Mouse (Mus musculus) bone marrow macrophage, adult 2 months (primary cell): ENCODE results near the gene Olfr1357. TPM values are rescaled to one million over a fixed set of nuclear protein-coding genes. Genes with fewer than 3 reads are reported as not detected.

ENCODE experiments used
- H3K27ac ChIP-seq: 2 replicates; pipeline ENCODE4 v1.5.1; 2012; ENCODE audit warnings: low read depth, low read length; ENCODE audit not compliant: insufficient read depth
- H3K4me1 ChIP-seq: 2 replicates; pipeline ENCODE4 v1.6.1; 2012; ENCODE audit warnings: low read length; ENCODE audit not compliant: control insufficient read depth, insufficient read depth
- H3K4me3 ChIP-seq: 2 replicates; pipeline ENCODE4 v1.5.1; 2012; ENCODE audit warnings: mild to moderate bottlenecking, low read length, moderate library complexity; ENCODE audit not compliant: insufficient read depth
- CTCF ChIP-seq: IDR thresholded peaks from 2 replicates; pipeline ENCODE4 v1.5.1; 2012; ENCODE audit warnings: low read depth, mild to moderate bottlenecking, low read length, moderate library complexity
- POLR2A ChIP-seq: IDR thresholded peaks from 2 replicates; pipeline ENCODE4 v1.6.1; 2012; ENCODE audit warnings: mild to moderate bottlenecking, low read depth, low read length, borderline replicate concordance
- polyA plus RNA-seq: library from polyadenylated mRNA; stranded (reverse); fragments of >200 nt; gene quantifications from 2 replicates; pipeline ENCODE4 v1.2.4, GENCODE M21; 2012; ENCODE audit not compliant: missing spikeins, insufficient read depth, insufficient read length

Gene Olfr1357
- polyA plus RNA-seq, 1 experiment = not detected

GRCm38 (mm10) chr10:78570897-78571296, 47.0 kb downstream of the Olfr1357 start:
- H3K27ac ChIP-seq = no peak overlapping the region
- H3K4me3 ChIP-seq = no peak overlapping the region
- TF ChIP-seq POLR2A (no peak), CTCF (no peak)
- H3K4me1 ChIP-seq = peaks cover 5% of the 10 kb centered on the region; the same call in 1 of the 2 replicates

- Histone ChIP-seq H3K4me3 (no peak overlapping the region), H3K4me1 (peaks cover 3% of the 10 kb centered on the region; the same call in 1 of the 2 replicates), H3K27ac (no peak overlapping the region)
- TF ChIP-seq CTCF = no peak
- TF ChIP-seq POLR2A = no peak
Measured at GRCm38 (mm10) chr10:78570416-78570815, 47.5 kb downstream of the Olfr1357 start.

- Histone ChIP-seq H3K4me3 (no peak overlapping the region), H3K4me1 (peaks cover 3% of the 10 kb centered on the region; the same call in 1 of the 2 replicates), H3K27ac (no peak overlapping the region)
- no peak for TF ChIP-seq CTCF
- no peak for TF ChIP-seq POLR2A
Measured at GRCm38 (mm10) chr10:78569686-78570085, 48.2 kb downstream of the Olfr1357 start.

- Histone ChIP-seq H3K27ac (no peak overlapping the region), H3K4me3 (no peak overlapping the region), H3K4me1 (peaks cover 3% of the 10 kb centered on the region; the same call in 1 of the 2 replicates)
- no peak for TF ChIP-seq CTCF
- TF ChIP-seq POLR2A = no peak
Measured at GRCm38 (mm10) chr10:78569191-78569590, 48.7 kb downstream of the Olfr1357 start.

- TF ChIP-seq CTCF = no peak
- no peak overlapping the region for H3K4me3 ChIP-seq
- no peaks in the 10 kb centered on the region for H3K4me1 ChIP-seq
- H3K27ac ChIP-seq = no peak overlapping the region
Measured at GRCm38 (mm10) chr10:78565070-78565469, 52.8 kb downstream of the Olfr1357 start.

Other genes with a start within 250 kb of the Olfr1357 start
- gene Rrp1, start 205.0 kb downstream of the Olfr1357 start, polyA plus RNA-seq = 138 and 145 TPM in 2 replicates
- 742 and 743 TPM in 2 replicates for gene Cstb, start 192.4 kb downstream of the Olfr1357 start, polyA plus RNA-seq
- 112 and 121 TPM in 2 replicates for gene Pdxk, start 153.1 kb downstream of the Olfr1357 start, polyA plus RNA-seq
- gene Olfr1358, start 100.6 kb downstream of the Olfr1357 start, polyA plus RNA-seq = not detected in 2 replicates
- gene Ilvbl, start 43.7 kb downstream of the Olfr1357 start, polyA plus RNA-seq = 34.4 and 37.0 TPM in 2 replicates
- 0.28 and 0.32 TPM in 2 replicates for gene Syde1, start 26.1 kb downstream of the Olfr1357 start, polyA plus RNA-seq
- not detected in 2 replicates for gene Casp14, start 100.2 kb upstream of the Olfr1357 start, polyA plus RNA-seq
- not detected in 2 replicates for gene Ccdc105, start 135.0 kb upstream of the Olfr1357 start, polyA plus RNA-seq
- gene Slc1a6, start 162.4 kb upstream of the Olfr1357 start, polyA plus RNA-seq = not detected in 2 replicates
- gene Olfr1356, start 234.1 kb upstream of the Olfr1357 start, polyA plus RNA-seq = not detected in 2 replicates